Mouse (Mus musculus) stomach, postnatal 0 days (tissue): Measurements from ENCODE around the gene Slc25a1. TPM values are rescaled to one million over a fixed set of nuclear protein-coding genes. Genes with fewer than 3 reads are reported as not detected.

ENCODE experiments used
- ATAC-seq: fragments of 200-750 bp; cut with Nextera tagmentation; 2 replicates; pipeline ENCODE4 v1.8.0; 2017; ENCODE audit not compliant: low FRiP score, low TSS enrichment
- DNase-seq: peaks from one replicate; pipeline ENCODE4 v3.0.0-alpha.2; 2016; ENCODE audit warnings: low spot score
- H3K27ac ChIP-seq: fragments of 300-500 bp; sonication (generic); replicated peaks from 2 replicates; pipeline ENCODE4 v1.5.1; 2014; ENCODE audit warnings: mild to moderate bottlenecking, control low read depth
- H3K27me3 ChIP-seq: fragments of 300-500 bp; sonication (generic); 2 replicates; pipeline ENCODE4 v1.6.1; 2014; ENCODE audit warnings: low read length; ENCODE audit not compliant: control insufficient read depth, insufficient read depth
- H3K36me3 ChIP-seq: fragments of 300-500 bp; sonication (generic); 2 replicates; pipeline ENCODE4 v1.6.1; 2014; ENCODE audit warnings: low read length, mixed read lengths; ENCODE audit not compliant: control insufficient read depth, insufficient read depth
- H3K4me1 ChIP-seq: fragments of 300-500 bp; sonication (generic); replicated peaks from 2 replicates; pipeline ENCODE4 v1.6.1; 2014; ENCODE audit warnings: antibody characterized with exemption; ENCODE audit not compliant: control insufficient read depth, insufficient read depth
- H3K4me2 ChIP-seq: fragments of 300-500 bp; sonication (generic); replicated peaks from 2 replicates; pipeline ENCODE4 v1.6.1; 2014; ENCODE audit warnings: low read depth, mild to moderate bottlenecking, control low read depth, moderate library complexity
- H3K4me3 ChIP-seq: fragments of 300-500 bp; sonication (generic); 2 replicates; pipeline ENCODE4 v1.5.1; 2014; ENCODE audit warnings: low read depth, low read length, control low read depth
- H3K9ac ChIP-seq: fragments of 300-500 bp; sonication (generic); 2 replicates; pipeline ENCODE4 v1.6.1; 2014; ENCODE audit warnings: mild to moderate bottlenecking, low read length, control low read depth, mixed read lengths
- H3K9me3 ChIP-seq: fragments of 300-500 bp; sonication (generic); 2 replicates; pipeline ENCODE4 v1.6.1; 2016; ENCODE audit warnings: low read length; ENCODE audit not compliant: control insufficient read depth
- CTCF ChIP-seq: IDR thresholded peaks from 2 replicates; pipeline ENCODE4 v1.5.1; 2016; ENCODE audit warnings: antibody characterized with exemption, low read depth, mild to moderate bottlenecking, moderate library complexity
- EP300 ChIP-seq: optimal IDR thresholded peaks from 2 replicates; pipeline ENCODE3; 2016; ENCODE audit warnings: antibody characterized with exemption
- WGBS: fragments of 180-500 bp; shearing (Covaris S2); extraction: QIAGEN DNeasy Blood & Tissue Kit; methylation state at CpG from one replicate; pipeline ENCODE4 v1.1.7; 2014; 5-methylcytosine and 5-hydroxymethylcytosine counted together
- polyA plus RNA-seq: library from polyadenylated mRNA; unstranded; fragments of >200 nt; fragmentation: Nextera tagmentation; extraction: Ambion mirVana; gene quantifications from 2 replicates; pipeline ENCODE4 v1.2.1, GENCODE M21; 2015

Slc25a1 gene
- polyA plus RNA-seq, 1 experiment from 2014 or later = 219 TPM

GRCm38 (mm10) chr16:17884116-17884515 lies 43.9 kb downstream of the Slc25a1 start:
- Histone ChIP-seq H3K4me2 (no peak overlapping the region), H3K4me3 (no peak overlapping the region), H3K27ac (no peak overlapping the region), H3K9ac (no peak overlapping the region), H3K9me3 (no peaks in the 10 kb centered on the region), H3K36me3 (no peaks in the 10 kb centered on the region; the same call in 1 of the 2 replicates), H3K27me3 (no peaks in the 10 kb centered on the region), H3K4me1 (no peaks in the 10 kb centered on the region; the same call in 1 of the 2 replicates)
- TF ChIP-seq EP300 = no peak
- no peak for TF ChIP-seq CTCF
- WGBS = 61% methylated on average over 6 of the region's 6 CpGs
- DNase-seq = no peak
- no peak for ATAC-seq

- Histone ChIP-seq H3K9me3 (no peaks in the 10 kb centered on the region), H3K4me3 (no peak overlapping the region), H3K36me3 (no peaks in the 10 kb centered on the region; the same call in 1 of the 2 replicates), H3K4me1 (no peaks in the 10 kb centered on the region; the same call in 1 of the 2 replicates), H3K27ac (no peak overlapping the region), H3K9ac (no peak overlapping the region), H3K27me3 (no peaks in the 10 kb centered on the region), H3K4me2 (no peak overlapping the region)
- DNase-seq (no peak), ATAC-seq (no peak)
- TF ChIP-seq CTCF (no peak), EP300 (no peak)
These were observed 45.8 kb downstream of the Slc25a1 start for GRCm38 (mm10) chr16:17882196-17882595.

- H3K9me3 ChIP-seq = no peaks in the 10 kb centered on the region
- H3K27ac ChIP-seq = no peak overlapping the region
- 77% methylated on average over 4 of the region's 4 CpGs for WGBS
- no peak overlapping the region for H3K4me3 ChIP-seq
- no peak for TF ChIP-seq EP300
- no peak for TF ChIP-seq CTCF
- DNase-seq (no peak), ATAC-seq (no peak)
- no peaks in the 10 kb centered on the region for H3K27me3 ChIP-seq
- H3K9ac ChIP-seq = no peak overlapping the region
- no peaks in the 10 kb centered on the region; the same call in 1 of the 2 replicates for H3K36me3 ChIP-seq
- no peak overlapping the region for H3K4me2 ChIP-seq
- no peaks in the 10 kb centered on the region; the same call in 1 of the 2 replicates for H3K4me1 ChIP-seq
These were observed 48.4 kb downstream of the Slc25a1 start for GRCm38 (mm10) chr16:17879571-17879970.

GRCm38 (mm10) chr16:17876096-17876495 lies 51.9 kb downstream of the Slc25a1 start:
- H3K4me3 ChIP-seq = no peak overlapping the region
- H3K27me3 ChIP-seq = no peaks in the 10 kb centered on the region
- H3K36me3 ChIP-seq = peaks cover 2% of the 10 kb centered on the region; the same call in 1 of the 2 replicates
- H3K9ac ChIP-seq = no peak overlapping the region
- no peak overlapping the region for H3K27ac ChIP-seq
- H3K9me3 ChIP-seq = no peaks in the 10 kb centered on the region
- DNase-seq (no peak), ATAC-seq (no peak)
- no peak overlapping the region for H3K4me2 ChIP-seq
- TF ChIP-seq EP300 = no peak
- TF ChIP-seq CTCF = no peak
- H3K4me1 ChIP-seq = no peaks in the 10 kb centered on the region
- 94% methylated on average over 1 of the region's 1 CpGs for WGBS

Other genes starting within 250 kb of the Slc25a1 start
- gene Med15, start 195.3 kb downstream of the Slc25a1 start, polyA plus RNA-seq = 19.4 and 22.7 TPM in 2 replicates
- 32.0 and 34.0 TPM in 2 replicates for gene Klhl22, start 168.6 kb downstream of the Slc25a1 start, polyA plus RNA-seq
- gene Scarf2, start 130.9 kb downstream of the Slc25a1 start, polyA plus RNA-seq = 7.8 and 10.7 TPM in 2 replicates
- not detected in 2 replicates for gene B830017H08Rik, start 95.1 kb downstream of the Slc25a1 start, polyA plus RNA-seq
- 0.63 and 1.3 TPM in 2 replicates for gene Car15, start 89.9 kb downstream of the Slc25a1 start, polyA plus RNA-seq
- gene Gm20518, start 36.5 kb downstream of the Slc25a1 start, polyA plus RNA-seq = 0.07 TPM in 1 of 2 replicates, not detected in the other
- gene Tssk1, start 34.0 kb downstream of the Slc25a1 start, polyA plus RNA-seq = 0.06 and 0.11 TPM in 2 replicates
- gene Dgcr2, start 29.7 kb downstream of the Slc25a1 start, polyA plus RNA-seq = 38.8 and 40.7 TPM in 2 replicates
- gene Tssk2, start 29.6 kb downstream of the Slc25a1 start, polyA plus RNA-seq = 0.07 TPM in 1 of 2 replicates, not detected in the other
- 15.6 and 17.0 TPM in 2 replicates for gene Ess2, start 16.9 kb downstream of the Slc25a1 start, polyA plus RNA-seq
- gene Gsc2, start 13.2 kb downstream of the Slc25a1 start, polyA plus RNA-seq = 0.21 and 0.23 TPM in 2 replicates
- not detected in 2 replicates for gene Vpreb2, start 52.2 kb upstream of the Slc25a1 start, polyA plus RNA-seq
- 82.8 and 85.8 TPM in 2 replicates for gene Dgcr6, start 124.6 kb upstream of the Slc25a1 start, polyA plus RNA-seq
- 9.3 and 10.7 TPM in 2 replicates for gene Prodh, start 162.0 kb upstream of the Slc25a1 start, polyA plus RNA-seq
- 1.1 TPM in 2 replicates for gene Rtn4r, start 199.4 kb upstream of the Slc25a1 start, polyA plus RNA-seq